Mouse (Mus musculus): ENCODE data around the gene Rab42.

The Rab42 gene

GRCm38 (mm10) chr4:132302939-132303479, at the start of gene Rab42:
Rab42 (minus strand) TSS chr4:132303385.
- peak; percentile 74 for DNase-seq (ENCODE audit: low read depth, low spot score)

GRCm38 (mm10) chr4:132352739-132353138, 49.6 kb upstream of the Rab42 start:
- DNase-seq (ENCODE audit: low read depth, low spot score): peak; percentile 40

DNA sequence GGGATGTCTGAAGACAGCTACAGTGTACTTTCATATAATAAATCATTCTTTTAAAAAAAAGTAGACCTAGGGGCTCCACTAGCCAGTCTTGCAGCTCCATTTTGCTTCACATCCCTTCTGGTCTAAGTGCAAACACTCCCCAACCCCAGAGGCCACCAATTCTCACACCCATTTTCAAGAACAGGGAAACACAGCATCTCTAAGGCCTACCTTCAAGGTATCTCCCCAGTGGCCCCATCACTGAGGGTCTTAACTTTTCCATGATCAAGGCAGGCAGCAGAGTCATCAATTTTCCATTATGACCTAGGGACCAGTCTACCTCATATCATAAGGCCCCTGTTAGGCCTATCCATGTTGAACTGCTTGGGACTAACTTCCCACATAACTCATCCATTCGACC, 48.2 kb upstream of the Rab42 start:
- DNase-seq (ENCODE audit: low read depth, low spot score): peak; percentile 13

DNA sequence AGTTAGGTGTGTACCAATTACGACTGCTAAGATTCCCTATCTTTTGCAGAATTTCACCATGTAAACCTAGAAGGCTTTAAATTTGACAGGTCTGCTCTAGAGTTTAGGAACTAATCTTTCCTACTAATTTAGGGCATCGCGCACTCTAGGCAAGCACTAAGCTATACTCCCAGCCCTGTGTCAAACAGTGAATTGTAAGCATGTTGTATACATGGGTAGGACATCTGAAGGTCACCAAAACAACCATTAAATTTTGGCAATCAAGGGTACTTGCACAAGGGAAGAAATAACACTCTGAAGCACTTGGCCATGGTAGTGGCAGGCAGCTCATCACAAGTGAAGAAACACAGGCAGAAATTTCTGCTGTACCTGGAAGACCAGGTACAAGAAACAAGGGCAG, 47.7 kb upstream of the Rab42 start:
- peak; percentile 6 for DNase-seq (ENCODE audit: low read depth, low spot score)

DNA sequence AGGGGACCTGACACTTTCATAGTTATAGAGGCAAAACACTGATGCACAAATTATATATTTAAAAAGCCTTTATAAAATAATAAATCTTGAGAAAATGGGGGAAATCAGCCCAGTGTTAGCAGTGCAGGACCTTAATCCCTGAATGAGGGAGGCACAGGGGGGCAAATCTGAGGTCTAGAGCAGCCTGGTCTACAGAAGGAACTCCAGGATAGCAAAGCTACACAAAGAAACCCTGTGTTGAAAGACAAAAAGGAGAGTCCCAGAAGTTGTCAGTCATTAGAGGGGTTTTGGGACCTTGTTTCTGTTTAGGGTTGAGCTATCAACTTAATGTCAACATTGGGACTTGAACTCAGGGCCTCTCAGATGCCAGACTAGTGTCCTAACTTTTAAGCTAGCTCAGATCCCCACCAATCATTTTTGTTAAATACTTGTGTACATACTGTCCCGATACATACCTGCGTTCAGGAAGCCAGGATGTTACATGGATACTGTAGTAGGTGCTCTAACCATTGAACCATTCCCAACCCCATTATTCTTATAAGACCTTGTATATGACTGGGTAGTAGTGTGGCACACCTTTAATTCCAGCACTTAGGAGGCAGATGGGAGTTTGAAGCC, 47.0 kb upstream of the Rab42 start:
- peak; percentile 24 for DNase-seq (ENCODE audit: low read depth, low spot score)

GRCm38 (mm10) chr4:132349495-132350122, 46.4 kb upstream of the Rab42 start:
- peak; percentile 48 for DNase-seq (ENCODE audit: low read depth, low spot score)

DNA sequence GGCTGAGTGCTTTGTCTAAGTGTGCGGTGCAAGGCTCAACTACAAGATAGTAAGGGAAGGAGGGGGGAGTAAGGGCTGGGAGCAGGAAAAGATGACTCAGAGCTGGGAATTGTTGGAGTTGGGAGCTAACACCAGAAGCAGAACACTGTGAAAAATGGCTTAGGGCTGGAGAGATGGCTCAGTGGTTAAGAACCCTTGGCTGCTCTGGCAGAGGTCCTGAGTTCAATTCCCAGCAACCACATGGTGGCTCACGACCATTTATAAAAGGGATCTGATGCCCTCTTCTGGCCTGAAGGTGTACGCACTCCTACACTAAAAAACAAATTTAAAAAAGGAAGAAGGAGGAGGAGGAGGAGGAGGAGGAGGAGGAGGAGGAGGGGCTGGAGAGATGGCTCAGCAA, 43.5 kb upstream of the Rab42 start:
- peak; percentile 80 for DNase-seq (ENCODE audit: low read depth, low spot score)

DNA sequence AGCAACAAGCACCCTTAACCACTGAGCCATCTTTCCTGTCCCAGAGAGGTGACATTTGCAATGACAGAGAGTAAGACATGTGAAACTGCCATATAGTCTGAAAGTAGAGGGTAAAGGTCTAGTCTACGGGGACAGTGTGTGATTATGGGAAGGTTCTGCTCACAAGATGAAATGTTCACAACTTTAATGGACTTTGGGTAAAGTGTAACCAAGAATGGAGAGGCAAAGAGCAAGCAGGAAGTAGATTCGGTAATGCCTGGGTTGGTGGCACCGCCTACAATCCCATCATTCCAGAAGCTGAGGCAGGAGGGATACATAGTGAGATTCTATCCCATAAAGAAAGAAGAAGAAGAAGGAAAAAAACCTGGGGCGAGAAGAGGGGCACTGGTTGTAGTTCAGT, 43.1 kb upstream of the Rab42 start:
- DNase-seq (ENCODE audit: low read depth, low spot score): no peak

GRCm38 (mm10) chr4:132345843-132346212, 42.6 kb upstream of the Rab42 start:
- no peak for DNase-seq (ENCODE audit: low read depth, low spot score)

GRCm38 (mm10) chr4:132345135-132345842, 42.1 kb upstream of the Rab42 start:
- peak; percentile 92 for DNase-seq (ENCODE audit: low read depth, low spot score)

DNA sequence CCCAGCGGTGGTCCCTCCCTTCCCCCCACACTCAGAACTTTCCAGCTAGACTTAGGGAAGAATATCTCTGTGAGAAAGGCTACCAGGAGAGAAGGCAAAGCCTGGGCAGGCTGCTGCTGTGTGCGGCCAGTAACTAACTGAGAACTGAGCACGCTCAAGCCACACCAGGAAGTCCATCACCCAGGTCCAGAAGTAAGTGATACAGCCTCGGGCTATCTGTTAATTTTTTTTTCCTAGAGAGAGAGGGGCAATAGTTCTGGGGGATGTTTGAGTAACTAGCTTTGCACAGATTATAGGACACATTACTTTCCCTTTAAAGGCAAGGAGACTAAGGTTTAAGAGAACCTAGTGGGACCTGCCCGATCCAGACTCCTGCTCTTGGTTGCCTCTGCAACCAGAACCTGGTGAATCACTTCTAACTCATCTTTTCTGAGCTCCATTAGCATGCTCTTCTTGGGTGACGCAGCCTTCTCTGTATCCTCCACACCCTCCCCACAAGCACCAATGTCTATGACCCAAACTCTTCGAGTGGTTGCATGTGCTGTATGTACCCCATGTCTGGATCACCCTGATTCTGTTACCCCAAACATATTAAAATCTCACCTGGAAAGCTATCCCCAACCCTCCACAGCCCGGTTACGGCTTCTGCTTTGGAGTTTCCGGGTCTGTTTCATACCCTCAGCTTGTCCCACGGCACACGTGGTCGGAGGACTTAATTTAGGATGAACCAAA, 41.4 kb upstream of the Rab42 start:
- peak; percentile 70 for DNase-seq (ENCODE audit: low read depth, low spot score)

GRCm38 (mm10) chr4:132341451-132341850, 38.3 kb upstream of the Rab42 start:
- peak; percentile 35 for DNase-seq (ENCODE audit: low read depth, low spot score)

DNA sequence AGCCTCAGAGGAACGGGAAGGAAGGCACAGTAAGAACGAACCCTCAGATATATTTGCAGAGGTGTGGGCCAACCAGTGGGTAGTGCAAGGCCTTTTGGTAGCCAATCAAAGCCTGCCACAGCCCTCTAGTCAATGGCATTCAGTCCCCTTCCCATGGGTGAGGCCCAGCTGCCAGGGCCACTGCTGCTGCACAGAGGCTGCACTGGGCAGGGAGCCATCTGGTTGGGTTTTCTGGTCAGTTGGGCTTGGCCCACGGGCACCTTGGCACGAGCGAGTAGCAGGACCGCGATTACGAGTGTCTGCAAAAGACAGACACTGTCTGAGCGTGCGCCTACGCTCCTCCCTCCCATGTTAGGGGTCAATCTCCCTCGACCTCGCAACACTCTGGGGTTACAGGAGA, 35.8 kb upstream of the Rab42 start:
- no peak for DNase-seq (ENCODE audit: low read depth, low spot score)

- no peak for DNase-seq (ENCODE audit: low read depth, low spot score)
Observed at GRCm38 (mm10) chr4:132332880-132333279, 29.7 kb upstream of the Rab42 start.

DNA sequence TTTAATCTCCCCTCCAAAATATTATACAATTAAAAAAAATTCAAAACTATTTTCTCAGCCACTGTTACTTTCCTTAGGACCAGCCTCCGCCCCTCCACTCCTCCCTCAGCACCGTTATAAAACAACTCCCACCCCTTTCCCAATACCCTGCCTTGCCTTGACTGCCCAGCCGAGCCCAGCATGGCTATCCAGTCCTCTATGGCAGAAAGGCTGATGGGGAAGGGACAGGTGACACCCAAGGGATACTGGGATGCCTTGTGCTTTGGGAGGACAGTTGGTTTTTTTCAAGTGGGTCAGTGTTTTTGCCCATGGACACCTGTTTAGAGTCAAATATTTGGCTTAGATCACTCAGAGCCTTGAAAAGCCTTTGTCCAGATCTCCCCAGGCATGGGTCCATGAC, 28.8 kb upstream of the Rab42 start:
- DNase-seq (ENCODE audit: low read depth, low spot score): no peak

- DNase-seq (ENCODE audit: low read depth, low spot score): peak; percentile 21
Observed at GRCm38 (mm10) chr4:132329835-132330354, 26.7 kb upstream of the Rab42 start.

DNA sequence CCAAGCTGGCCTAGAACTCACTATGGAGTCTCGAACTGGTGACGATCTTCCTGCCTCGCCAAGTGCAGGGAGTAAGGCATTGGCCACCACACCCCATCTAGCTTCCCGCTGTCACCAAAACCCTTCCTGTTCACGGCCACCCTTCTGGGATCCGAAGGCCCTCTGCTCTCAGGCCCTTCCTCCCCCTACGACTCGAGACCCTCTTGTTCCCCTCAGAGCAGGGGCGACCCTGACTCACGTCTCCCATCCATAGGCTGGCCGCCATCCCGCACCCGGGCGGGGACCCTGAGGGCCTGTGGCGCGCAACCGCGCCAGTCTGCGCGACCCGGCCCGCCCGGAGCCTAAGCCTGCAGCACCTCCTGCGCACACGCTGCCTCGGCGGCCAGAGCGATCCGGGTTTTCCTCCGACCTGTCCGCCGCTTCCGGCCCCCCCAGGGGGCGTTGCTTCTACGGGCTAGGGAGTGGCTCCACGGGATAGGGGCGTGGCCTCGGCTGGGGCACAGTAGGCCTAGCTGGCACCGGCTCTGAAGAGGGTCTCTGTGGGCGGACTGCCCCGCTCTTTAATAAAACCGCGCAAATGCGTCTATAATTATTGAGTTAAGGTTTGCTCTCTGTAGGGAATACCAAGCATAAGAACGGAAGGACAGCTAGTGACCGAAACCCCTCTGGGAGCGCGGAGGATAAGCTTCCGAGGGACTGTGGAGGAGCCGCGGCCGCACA, 26.1 kb upstream of the Rab42 start, which contains the start of gene Trnau1ap:
Trnau1ap (minus strand) TSS at position 424 of the 720 bp plus-strand sequence.
- peak; percentile 90 for DNase-seq (ENCODE audit: low read depth, low spot score)

- DNase-seq (ENCODE audit: low read depth, low spot score): peak; percentile 12
Observed at GRCm38 (mm10) chr4:132328391-132328982, 25.3 kb upstream of the Rab42 start.

- DNase-seq (ENCODE audit: low read depth, low spot score): no peak
Observed at GRCm38 (mm10) chr4:132326481-132326880, 23.3 kb upstream of the Rab42 start.

DNA sequence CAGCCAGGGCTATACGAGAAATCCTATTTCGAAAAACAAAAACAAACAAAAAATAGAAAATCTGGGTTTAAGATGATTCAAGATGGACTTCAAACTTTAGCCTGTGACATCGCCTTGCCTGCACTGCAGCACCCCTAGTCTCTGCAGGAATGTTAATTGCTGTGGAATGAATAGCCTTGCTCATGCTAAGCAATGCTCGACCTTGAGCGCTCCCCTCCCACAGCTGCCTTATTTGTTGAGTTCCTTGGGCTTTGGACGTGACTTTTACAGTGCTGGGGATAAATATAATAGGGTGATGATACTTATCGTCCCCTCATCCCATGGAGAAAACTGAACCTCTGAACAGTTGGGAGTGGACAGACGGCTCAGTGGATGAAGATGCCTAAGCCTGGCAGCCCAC, 12.5 kb upstream of the Rab42 start:
- no peak for DNase-seq (ENCODE audit: low read depth, low spot score)

DNA sequence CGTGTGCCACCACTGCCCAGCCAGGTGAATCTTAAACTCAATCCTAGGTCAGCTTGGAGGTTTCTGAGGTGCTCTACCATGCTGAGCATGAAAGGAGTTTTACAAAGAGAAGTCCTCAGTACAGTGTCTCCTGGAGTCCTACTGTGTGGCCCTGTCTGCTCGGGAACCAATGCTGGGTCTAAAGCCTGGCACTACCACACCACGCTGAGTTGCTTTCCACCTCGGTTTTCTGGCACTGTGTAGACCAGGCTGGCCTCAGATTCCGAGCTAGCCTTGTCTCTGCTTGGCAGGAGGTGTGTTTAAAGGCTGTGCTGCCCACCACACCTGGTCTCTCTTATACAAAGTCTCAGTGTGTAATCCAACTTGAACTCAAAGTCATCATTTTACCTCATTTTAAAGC, 9.4 kb upstream of the Rab42 start:
- DNase-seq (ENCODE audit: low read depth, low spot score): no peak

Data from 3T3-L1 (cell line).